15 mouse cellular contexts compared by ENCODE assay signal in genomic region chr1:128595528-128595927, GRCm38 (mm10). TPM values are rescaled to one million over a fixed set of nuclear protein-coding genes. Genes with fewer than 3 reads are reported as not detected.
A peak's percentile ranks its signal among the peaks of the same experiment; 100 is the strongest.
DNase-seq lines count a peak whose midpoint lies in the region; ATAC-seq lines count a peak whose summit lies in the region.
"Had no signal": no experiment of that assay in that cellular context is flagged by ENCODE, and none has a peak within 500 bp of the region (broad histone marks: within the 10 kb centered on the region; RNA-seq: fewer than 3 reads in every experiment).

No protein-coding gene starts in this region.

- peak overlapping the region; percentile 16; the same call in 1 of the 2 replicates for H3K4me2 ChIP-seq in heart, embryonic 11.5 days
- H3K4me2 ChIP-seq in hindbrain, embryonic 14.5 days (replicated peaks) = peak overlapping the region; percentile 8; the same call in 1 of the 2 replicates
- no peak overlapping the region for H3K4me2 ChIP-seq in neural tube, embryonic 13.5 days
- H3K4me2 ChIP-seq: heart, embryonic 15.5 days; limb, embryonic 12.5 days had no signal

- H3K27ac ChIP-seq in heart, embryonic 11.5 days (ENCODE audit: low read depth, low read length) = no peak overlapping the region
- no peak overlapping the region for H3K27ac ChIP-seq in hindbrain, embryonic 14.5 days
- no peak overlapping the region for H3K27ac ChIP-seq in neural tube, embryonic 13.5 days (replicated peaks)
- H3K27ac ChIP-seq in limb, embryonic 10.5 days = no peak overlapping the region
- H3K27ac ChIP-seq: heart, embryonic 15.5 days; limb, embryonic 12.5 days; liver, embryonic 14.5 days had no signal

- no peak overlapping the region for H3K9ac ChIP-seq in heart, embryonic 11.5 days (ENCODE audit: low read depth, low read length)
- H3K9ac ChIP-seq in hindbrain, embryonic 14.5 days = no peak overlapping the region
- H3K9ac ChIP-seq in neural tube, embryonic 13.5 days = 0 out of 2 replicates have a peak overlapping the region, but pooled peaks have one; percentile 2
- H3K9ac ChIP-seq: heart, embryonic 15.5 days; limb, embryonic 12.5 days; liver, embryonic 14.5 days had no signal

- H3K27me3 ChIP-seq in heart, embryonic 11.5 days (ENCODE audit: control insufficient read depth, insufficient read depth, low read length) = peaks cover 29% of the 10 kb centered on the region
- H3K27me3 ChIP-seq in hindbrain, embryonic 14.5 days (ENCODE audit: control insufficient read depth, insufficient read depth, low read length) = no peaks in the 10 kb centered on the region
- peaks cover 12% of the 10 kb centered on the region; the same call in 1 of the 2 replicates for H3K27me3 ChIP-seq in neural tube, embryonic 13.5 days
- H3K27me3 ChIP-seq in limb, embryonic 10.5 days (ENCODE audit: low read depth, poor library complexity, severe bottlenecking) = peaks cover 47% of the 10 kb centered on the region

- no peak overlapping the region for H3K4me3 ChIP-seq in heart, embryonic 11.5 days (ENCODE audit: low read depth, low read length)
- H3K4me3 ChIP-seq in hindbrain, embryonic 14.5 days (replicated peaks; ENCODE audit: low read length) = no peak overlapping the region
- H3K4me3 ChIP-seq in neural tube, embryonic 13.5 days = no peak overlapping the region
- H3K4me3 ChIP-seq in limb, embryonic 10.5 days = no peak overlapping the region
- H3K4me3 ChIP-seq: heart, embryonic 15.5 days; limb, embryonic 12.5 days; myocyte had no signal

- H3K36me3 ChIP-seq in heart, embryonic 11.5 days (ENCODE audit: control insufficient read depth, insufficient read depth, low read length) = no peaks in the 10 kb centered on the region
- H3K36me3 ChIP-seq in hindbrain, embryonic 14.5 days (replicated peaks; ENCODE audit: control insufficient read depth, insufficient read depth) = no peaks in the 10 kb centered on the region
- H3K36me3 ChIP-seq in neural tube, embryonic 13.5 days = no peaks in the 10 kb centered on the region
- no peaks in the 10 kb centered on the region for H3K36me3 ChIP-seq in limb, embryonic 10.5 days
- H3K36me3 ChIP-seq: heart, embryonic 15.5 days; limb, embryonic 12.5 days had no signal

- no peak for ATAC-seq in heart, embryonic 11.5 days (replicated peaks; ENCODE audit: insufficient number of reproducible peaks, low FRiP score, low TSS enrichment)
- no peak for ATAC-seq in hindbrain, embryonic 14.5 days (ENCODE audit: low FRiP score)
- ATAC-seq in neural tube, embryonic 13.5 days (ENCODE audit: low read depth) = no peak

- peaks cover 11% of the 10 kb centered on the region for H3K4me1 ChIP-seq in heart, embryonic 11.5 days (ENCODE audit: control insufficient read depth, insufficient read depth, low read length)
- peaks cover 32% of the 10 kb centered on the region for H3K4me1 ChIP-seq in hindbrain, embryonic 14.5 days (replicated peaks; ENCODE audit: control insufficient read depth, insufficient read depth, low read length)
- H3K4me1 ChIP-seq in neural tube, embryonic 13.5 days (replicated peaks) = peaks cover 62% of the 10 kb centered on the region
- peaks cover 55% of the 10 kb centered on the region for H3K4me1 ChIP-seq in limb, embryonic 10.5 days

- no peak for DNase-seq in heart, adult 9 months (ENCODE audit: low spot score in 2 of 2)
- DNase-seq in retina, postnatal 1 day = peak; percentile 39
- no peak for DNase-seq in retina, embryonic 14.5 days (ENCODE audit: low spot score)
- no peak for DNase-seq in hindbrain, embryonic 14.5 days (ENCODE audit: low spot score)
- no peak for DNase-seq in limb, embryonic 10.5 days (ENCODE audit: low spot score)
- DNase-seq in kidney, postnatal 25 days = no peak
- DNase-seq: B cell, adult 2 months; cerebellum, adult 2 months; kidney, adult 9 months had no signal

- no peaks in the 10 kb centered on the region for H3K9me3 ChIP-seq in heart, embryonic 11.5 days (replicated peaks; ENCODE audit: control insufficient read depth, low read length)
- no peaks in the 10 kb centered on the region for H3K9me3 ChIP-seq in hindbrain, embryonic 14.5 days (ENCODE audit: control insufficient read depth, low read length)
- no peaks in the 10 kb centered on the region for H3K9me3 ChIP-seq in neural tube, embryonic 13.5 days
- no peaks in the 10 kb centered on the region for H3K9me3 ChIP-seq in limb, embryonic 10.5 days (replicated peaks)
- H3K9me3 ChIP-seq: heart, embryonic 15.5 days; limb, embryonic 12.5 days had no signal

- WGBS in heart, embryonic 11.5 days (ENCODE audit: insufficient replicate concordance) = 11% methylated on average over 6 of the region's 6 CpGs
- 9% methylated on average over 6 of the region's 6 CpGs for WGBS in hindbrain, embryonic 14.5 days
- 17% methylated on average over 6 of the region's 6 CpGs for WGBS in neural tube, embryonic 13.5 days
- WGBS in limb, embryonic 10.5 days = 21% methylated on average over 6 of the region's 6 CpGs

RNA-seq across cellular contexts. Expression of gene Cxcr4, which starts 3.4 kb away (rescaled TPM):
- 1.1 and 1.9 TPM in 2 replicates for polyA plus RNA-seq in heart, embryonic 11.5 days (2014; fragmentation: Nextera tagmentation; extraction: Ambion mirVana)
- 8.6 and 10.7 TPM in 2 replicates for polyA plus RNA-seq in hindbrain, embryonic 14.5 days (2014; fragmentation: Nextera tagmentation; extraction: Ambion mirVana)
- 8.5 and 8.7 TPM in 2 replicates for polyA plus RNA-seq in neural tube, embryonic 13.5 days (2015; fragmentation: Nextera tagmentation; extraction: Ambion mirVana)
- polyA plus RNA-seq in limb, embryonic 10.5 days (2016; fragmentation: Nextera tagmentation; extraction: Ambion mirVana) = 1.8 and 2.1 TPM in 2 replicates
